Mouse (Mus musculus) midbrain, embryonic 13.5 days (tissue): ENCODE data around the gene Schip1. TPM values are rescaled to one million over a fixed set of nuclear protein-coding genes. Genes with fewer than 3 reads are reported as not detected.

ENCODE experiments used
- polyA plus RNA-seq: library from polyadenylated mRNA; unstranded; fragments of >200 nt; fragmentation: Nextera tagmentation; extraction: Ambion mirVana; gene quantifications from 2 replicates; pipeline ENCODE4 v1.2.1, GENCODE M21; 2015

Gene Schip1
- polyA plus RNA-seq, 1 experiment from 2014 or later: 127 TPM

Other genes with a start within 250 kb of the Schip1 start
- 1.3 and 1.8 TPM in 2 replicates for gene Iqcj, start 172.6 kb upstream of the Schip1 start, polyA plus RNA-seq
- gene Iqschfp, start 172.6 kb upstream of the Schip1 start, polyA plus RNA-seq: 5.8 and 9.6 TPM in 2 replicates